Mouse (Mus musculus) forebrain, embryonic 16.5 days (tissue): ENCODE results near the gene Nop9. TPM values are rescaled to one million over a fixed set of nuclear protein-coding genes. Genes with fewer than 3 reads are reported as not detected.
"Not testable (repeated sequence)": the region's sequence is repeated elsewhere in the genome, so short reads cannot be mapped to it uniquely, and the experiment has no call there.

Experiments
- ATAC-seq: fragments of 200-750 bp; cut with Nextera tagmentation; 2 replicates; pipeline ENCODE4 v1.8.0; 2017; ENCODE audit warnings: mild to moderate bottlenecking, moderate library complexity
- H3K27ac ChIP-seq: fragments of 300-500 bp; sonication (generic); 2 replicates; pipeline ENCODE4 v1.5.1; 2014; ENCODE audit warnings: low read length, control low read depth
- H3K27me3 ChIP-seq: fragments of 300-500 bp; sonication (generic); replicated peaks from 2 replicates; pipeline ENCODE4 v1.6.1; 2014; ENCODE audit warnings: low read length; ENCODE audit not compliant: control insufficient read depth, insufficient read depth
- H3K36me3 ChIP-seq: fragments of 300-500 bp; sonication (generic); 2 replicates; pipeline ENCODE4 v1.6.1; 2014; ENCODE audit not compliant: control insufficient read depth, insufficient read depth
- H3K4me1 ChIP-seq: fragments of 300-500 bp; sonication (generic); replicated peaks from 2 replicates; pipeline ENCODE4 v1.6.1; 2014; ENCODE audit warnings: low read length; ENCODE audit not compliant: control insufficient read depth, insufficient read depth
- H3K4me2 ChIP-seq: fragments of 300-500 bp; sonication (generic); 2 replicates; pipeline ENCODE4 v1.6.1; 2014; ENCODE audit warnings: mild to moderate bottlenecking, low read length, control low read depth
- H3K4me3 ChIP-seq: fragments of 300-500 bp; sonication (generic); replicated peaks from 2 replicates; pipeline ENCODE4 v1.5.1; 2014; ENCODE audit warnings: mild to moderate bottlenecking, low read length, control low read depth
- H3K9ac ChIP-seq: fragments of 300-500 bp; sonication (generic); replicated peaks from 2 replicates; pipeline ENCODE4 v1.6.1; 2014; ENCODE audit warnings: low read depth, low read length, control low read depth
- H3K9me3 ChIP-seq: fragments of 300-500 bp; sonication (generic); 2 replicates; pipeline ENCODE4 v1.6.1; 2016; ENCODE audit warnings: low read length; ENCODE audit not compliant: control insufficient read depth
- WGBS: fragments of 180-500 bp; shearing (Covaris S2); extraction: QIAGEN DNeasy Blood & Tissue Kit; methylation state at CpG from one replicate; pipeline ENCODE4 v1.1.7; 2014; 5-methylcytosine and 5-hydroxymethylcytosine counted together
- polyA plus RNA-seq: library from polyadenylated mRNA; unstranded; fragments of >200 nt; fragmentation: Nextera tagmentation; extraction: Ambion mirVana; gene quantifications from 2 replicates; pipeline ENCODE4 v1.2.1, GENCODE M21; 2015

The Nop9 gene
- polyA plus RNA-seq, 1 experiment from 2014 or later = 36.4 TPM

DNA sequence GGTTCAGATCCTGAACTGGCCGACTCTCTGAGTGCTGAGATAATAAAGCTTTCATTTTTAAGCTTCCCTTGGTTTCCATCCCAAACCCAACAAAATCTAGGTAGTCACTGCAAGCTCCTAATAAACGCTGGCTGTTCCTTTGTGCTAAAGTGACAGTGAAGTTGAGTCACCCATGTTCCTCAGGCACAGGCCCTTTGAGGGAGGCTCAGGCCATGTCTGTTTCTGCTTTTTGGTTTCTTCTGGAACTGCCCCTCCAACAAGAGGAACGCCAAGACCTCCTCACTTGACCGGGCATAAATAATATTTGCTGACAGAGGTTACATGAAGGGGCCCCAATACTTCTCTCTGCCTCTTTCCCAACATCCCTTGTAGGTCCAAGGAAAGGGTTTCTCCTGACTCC lies 9.7 kb upstream of the Nop9 start:
- Histone ChIP-seq H3K4me3 (no peak overlapping the region), H3K36me3 (peaks cover 7% of the 10 kb centered on the region), H3K9ac (no peak overlapping the region), H3K4me1 (peaks cover 4% of the 10 kb centered on the region), H3K4me2 (no peak overlapping the region), H3K27ac (no peak overlapping the region), H3K27me3 (no peaks in the 10 kb centered on the region), H3K9me3 (no peaks in the 10 kb centered on the region)
- no peak for ATAC-seq
- WGBS = 83% methylated on average over 4 of the region's 4 CpGs

DNA sequence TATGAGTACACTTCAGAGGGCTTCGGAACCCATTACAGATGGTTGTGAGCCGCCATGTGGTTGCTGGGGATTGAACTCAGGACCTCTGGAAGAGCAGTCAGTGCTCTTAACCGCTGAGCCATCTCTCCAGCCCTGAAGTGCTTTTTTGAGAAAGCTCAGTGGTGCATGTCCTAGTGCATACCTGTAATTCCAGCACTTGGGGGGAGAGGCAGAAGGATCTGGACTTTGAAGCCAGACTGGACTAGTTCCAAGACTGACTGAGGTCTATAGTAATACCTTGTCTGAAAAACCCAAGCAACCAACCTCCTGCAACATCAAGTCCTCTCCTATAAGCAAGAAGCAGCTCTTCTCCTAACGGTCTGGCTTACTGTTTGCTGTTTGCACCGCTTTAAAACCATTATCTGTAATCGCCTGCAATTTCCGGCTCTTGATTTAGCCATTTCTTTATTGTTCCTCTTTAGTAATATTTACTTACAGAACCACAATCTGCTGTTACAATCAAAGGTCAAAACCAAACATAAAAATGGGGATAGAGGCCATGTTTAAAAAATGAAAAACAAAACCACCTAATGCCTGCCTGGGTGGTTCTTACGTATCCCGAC lies 8.3 kb upstream of the Nop9 start:
- WGBS = 85% methylated on average over 9 of the region's 9 CpGs
- Histone ChIP-seq H3K4me3 (no peak overlapping the region), H3K4me2 (no peak overlapping the region), H3K9me3 (no peaks in the 10 kb centered on the region), H3K36me3 (peaks cover 7% of the 10 kb centered on the region), H3K4me1 (no peaks in the 10 kb centered on the region), H3K27ac (no peak overlapping the region), H3K9ac (no peak overlapping the region), H3K27me3 (no peaks in the 10 kb centered on the region)
- ATAC-seq = no peak

DNA sequence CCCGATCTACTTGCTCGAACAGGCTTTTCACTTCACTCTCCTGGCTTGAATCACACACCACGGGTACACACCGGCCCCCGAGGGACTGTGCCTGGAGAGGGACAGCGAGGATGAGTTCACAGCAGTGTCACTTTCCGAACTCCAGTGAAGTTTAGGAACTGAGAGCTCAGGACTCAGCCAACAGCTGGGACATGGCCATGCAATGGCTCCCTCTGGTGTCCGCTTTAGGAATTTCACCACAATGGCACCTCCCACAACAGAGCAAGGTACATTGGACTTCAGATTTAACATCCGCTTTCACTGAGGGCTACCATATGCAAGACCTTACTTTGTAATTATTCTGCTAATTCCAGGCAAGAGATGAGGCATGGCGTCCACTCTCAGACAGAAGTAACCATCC lies 1.8 kb upstream of the Nop9 start:
- peak; percentile 70 for ATAC-seq
- Histone ChIP-seq H3K36me3 (peaks cover 7% of the 10 kb centered on the region), H3K4me3 (no peak overlapping the region), H3K9me3 (no peaks in the 10 kb centered on the region), H3K9ac (no peak overlapping the region; the same call in 1 of the 2 replicates), H3K27ac (no peak overlapping the region), H3K4me1 (peaks cover 31% of the 10 kb centered on the region), H3K4me2 (0 out of 2 replicates have a peak overlapping the region, but pooled peaks have one; percentile 16), H3K27me3 (no peaks in the 10 kb centered on the region)
- WGBS = 22% methylated on average over 10 of the region's 10 CpGs

DNA sequence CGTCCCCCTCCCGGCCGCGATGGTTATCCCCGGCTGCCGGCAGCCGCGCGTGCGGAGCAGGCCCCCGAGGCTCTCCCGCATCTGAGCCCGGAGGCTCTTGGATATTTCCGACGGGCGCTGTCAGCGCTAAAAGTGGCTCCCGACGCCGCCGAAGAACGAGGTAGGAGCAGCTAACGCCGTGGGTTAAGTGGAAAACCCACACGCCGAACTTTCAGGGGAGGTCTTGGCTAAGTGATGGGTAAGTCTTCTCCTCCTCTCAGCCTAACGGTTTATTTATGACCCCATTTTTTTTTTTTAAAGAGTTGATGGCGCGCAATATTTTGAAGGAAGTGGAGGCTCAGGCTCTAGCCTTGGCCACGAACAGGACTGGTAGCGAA lies 356 bp downstream of the Nop9 start:
- Histone ChIP-seq H3K4me3 (peak overlapping the region; percentile 86), H3K36me3 (peaks cover 12% of the 10 kb centered on the region), H3K27ac (peak overlapping the region; percentile 33; the same call in 1 of the 2 replicates), H3K4me1 (peaks cover 31% of the 10 kb centered on the region), H3K9me3 (no peaks in the 10 kb centered on the region), H3K4me2 (peak overlapping the region; percentile 84), H3K27me3 (no peaks in the 10 kb centered on the region), H3K9ac (peak overlapping the region; percentile 81)
- under 1% methylated on average over 31 of the region's 31 CpGs for WGBS
- ATAC-seq = no peak

DNA sequence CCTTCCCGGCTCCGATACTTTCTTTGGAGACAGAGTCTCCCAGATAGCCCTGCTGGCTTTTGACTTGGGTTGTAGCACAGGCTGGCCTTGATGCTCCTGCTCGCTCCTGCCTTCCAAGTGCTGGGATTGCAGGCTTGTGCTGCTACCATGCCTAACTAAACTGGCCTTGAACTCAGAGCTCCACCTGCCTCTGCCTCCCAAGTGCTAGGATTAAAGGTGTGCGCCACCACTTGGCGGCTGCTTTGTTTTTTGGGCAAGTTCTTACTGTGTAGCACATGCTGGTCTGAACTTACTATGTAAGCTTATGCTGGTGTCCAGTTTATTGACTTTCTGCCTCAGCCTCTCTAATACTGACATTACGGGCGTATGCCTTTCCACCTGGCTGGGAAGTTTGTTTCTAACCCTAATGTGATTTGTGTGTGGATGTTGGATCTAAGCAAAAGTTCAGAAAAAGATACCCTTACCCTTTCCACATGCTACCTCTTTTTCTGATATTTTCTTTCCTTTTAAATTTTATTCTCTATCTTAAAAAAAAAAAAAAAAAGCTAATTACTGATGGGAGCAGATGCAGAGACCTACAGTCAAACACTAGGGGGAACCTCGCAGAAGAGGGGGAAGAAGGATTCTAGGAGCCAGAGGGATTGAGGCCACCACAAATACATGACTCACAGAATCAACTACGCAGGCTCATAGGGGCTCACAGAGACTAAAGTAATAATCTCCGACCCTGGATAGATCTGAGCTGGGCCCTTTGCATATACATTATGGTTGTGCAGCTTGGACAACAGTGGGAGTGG lies 1.8 kb downstream of the Nop9 start:
- H3K9me3 ChIP-seq = no peaks in the 10 kb centered on the region
- no peak for ATAC-seq
- WGBS = 90% methylated on average over 10 of the region's 10 CpGs
- no peaks in the 10 kb centered on the region for H3K27me3 ChIP-seq
- peaks cover 19% of the 10 kb centered on the region for H3K36me3 ChIP-seq
- H3K27ac ChIP-seq = no peak overlapping the region
- peaks cover 31% of the 10 kb centered on the region for H3K4me1 ChIP-seq
- peak overlapping the region; percentile 84; the same call in 1 of the 2 replicates for H3K4me2 ChIP-seq
- H3K4me3 ChIP-seq = no peak overlapping the region
- H3K9ac ChIP-seq = no peak overlapping the region

DNA sequence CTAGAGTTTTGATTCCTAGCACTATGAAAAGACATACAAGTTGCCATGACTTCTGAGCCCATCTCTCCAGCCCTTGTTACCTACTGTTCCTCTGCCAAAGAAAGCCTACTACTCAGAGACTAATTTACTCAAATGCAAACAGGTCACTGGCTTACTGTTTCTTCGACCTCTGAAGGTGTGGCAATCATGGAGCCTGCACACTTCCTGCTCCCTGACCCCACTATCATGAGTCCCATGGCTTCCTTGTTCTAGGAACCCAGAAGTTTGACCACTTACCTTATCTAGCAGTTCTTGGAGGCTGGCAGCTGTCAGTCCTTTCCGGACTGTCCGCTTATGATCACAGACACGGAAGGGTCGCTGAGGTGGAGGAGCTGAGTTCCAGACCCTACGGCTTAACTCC lies 12.1 kb downstream of the Nop9 start:
- H3K36me3 ChIP-seq = peaks cover 10% of the 10 kb centered on the region
- WGBS = 88% methylated on average over 6 of the region's 6 CpGs
- H3K4me2 ChIP-seq = no peak overlapping the region
- H3K4me1 ChIP-seq = peaks cover 9% of the 10 kb centered on the region
- H3K9me3 ChIP-seq = no peaks in the 10 kb centered on the region
- H3K9ac ChIP-seq = no peak overlapping the region
- peaks cover 11% of the 10 kb centered on the region for H3K27me3 ChIP-seq
- H3K4me3 ChIP-seq = no peak overlapping the region
- ATAC-seq = no peak
- no peak overlapping the region for H3K27ac ChIP-seq

DNA sequence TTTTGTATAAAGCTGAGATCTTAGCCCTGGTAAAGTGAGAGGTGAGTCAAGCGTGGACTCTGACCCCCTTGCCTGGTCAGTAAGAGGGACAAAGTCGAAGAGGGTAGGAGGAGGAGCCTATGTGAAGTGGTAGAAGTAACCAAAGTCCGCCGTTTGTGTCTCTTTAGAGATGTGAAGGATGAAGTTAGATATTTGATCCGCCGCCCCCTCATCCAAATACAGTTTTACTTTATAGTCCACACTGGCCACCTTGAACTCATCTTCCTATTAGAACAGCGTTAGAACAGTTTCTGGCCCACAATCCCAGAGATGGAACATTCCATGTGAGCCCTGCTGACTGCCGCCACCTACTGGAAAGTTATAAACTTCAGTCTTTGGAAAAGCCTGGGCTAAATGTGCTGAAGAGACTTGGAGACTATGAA lies 12.9 kb downstream of the Nop9 start, which contains the start of gene Cideb:
TSS of gene Cideb (minus strand) at position 96 of the 422 bp plus-strand sequence.
- 18% methylated on average over 8 of the region's 8 CpGs for WGBS
- no peak within 1 kb of the TSS for H3K4me3 ChIP-seq
- H3K27me3 ChIP-seq = peaks cover 12% of the 10 kb centered on the region

DNA sequence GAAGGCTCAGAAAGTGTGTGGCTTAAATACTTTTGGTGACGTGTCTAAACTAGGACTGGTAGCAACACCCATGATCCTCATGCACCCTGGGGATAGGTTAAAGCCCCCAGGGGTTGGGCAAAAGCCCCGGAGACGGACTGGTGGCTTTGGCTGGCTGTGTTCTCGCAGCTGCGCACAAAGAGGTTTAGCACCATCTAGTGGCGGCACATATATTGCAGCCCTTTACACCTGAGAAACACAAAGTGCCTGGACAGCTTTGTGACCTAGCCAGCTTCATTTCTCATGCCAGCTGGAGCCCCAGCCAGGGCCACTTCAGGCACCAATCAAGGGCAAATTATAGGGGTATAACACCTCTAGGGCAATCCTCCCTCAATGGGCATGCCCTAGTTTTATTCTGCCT lies 14.7 kb downstream of the Nop9 start:
- H3K4me2 ChIP-seq = peak overlapping the region; percentile 30
- not testable (repeated sequence) for H3K36me3 ChIP-seq, H3K27ac ChIP-seq, H3K9ac ChIP-seq, ATAC-seq, H3K4me3 ChIP-seq, H3K4me1 ChIP-seq, H3K9me3 ChIP-seq
- WGBS = 0% methylated on average over 6 of the region's 6 CpGs
- H3K27me3 ChIP-seq = peaks cover 20% of the 10 kb centered on the region

More for the DNA sequence above, 12.9 kb downstream of the Nop9 start, which contains the start of gene Cideb:
- no peaks in the 10 kb centered on the region for H3K9me3 ChIP-seq
- H3K4me2 ChIP-seq = no peak within 1 kb of the TSS
- peaks cover 5% of the 10 kb centered on the region for H3K36me3 ChIP-seq
- H3K4me1 ChIP-seq = peaks cover 9% of the 10 kb centered on the region
- H3K9ac ChIP-seq = no peak within 1 kb of the TSS
- no peak for ATAC-seq
- no peak within 1 kb of the TSS for H3K27ac ChIP-seq

DNA sequence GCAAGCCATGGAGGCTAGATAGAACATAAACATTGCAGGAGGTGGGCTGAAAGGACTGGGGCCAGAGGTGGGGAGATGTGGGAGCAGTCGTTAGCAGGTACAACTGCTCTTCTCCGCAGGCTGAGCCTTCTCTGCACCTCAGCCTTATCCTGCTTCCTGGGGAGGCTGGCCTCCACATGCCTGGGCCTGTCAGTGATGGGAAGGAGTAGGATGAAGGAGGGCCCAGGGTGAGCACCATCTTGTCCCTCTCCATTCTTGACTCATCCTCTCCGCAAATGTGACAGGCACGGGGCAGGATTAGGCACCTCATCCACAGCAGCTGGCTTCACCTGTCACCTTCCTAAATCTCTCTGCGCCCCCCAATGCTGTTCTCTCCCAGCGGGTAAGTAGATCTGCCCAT lies 15.7 kb downstream of the Nop9 start, which contains the start of gene Ltb4r2:
TSS of gene Ltb4r2 (plus strand) at position 266 of the 400 bp plus-strand sequence.
- Histone ChIP-seq H3K4me1 (peaks cover 9% of the 10 kb centered on the region), H3K4me2 (peak within 1 kb of the TSS; percentile 94), H3K27ac (peak within 1 kb of the TSS; percentile 42), H3K36me3 (no peaks in the 10 kb centered on the region), H3K4me3 (peak within 1 kb of the TSS; percentile 64), H3K9ac (peak within 1 kb of the TSS; percentile 85), H3K9me3 (no peaks in the 10 kb centered on the region), H3K27me3 (peaks cover 25% of the 10 kb centered on the region)
- no peak for ATAC-seq
- WGBS = 72% methylated on average over 6 of the region's 6 CpGs
